Mouse (Mus musculus) midbrain, embryonic 15.5 days (tissue): Measurements from ENCODE around the gene 1700016D06Rik. TPM values are rescaled to one million over a fixed set of nuclear protein-coding genes. Genes with fewer than 3 reads are reported as not detected.

Source experiments
- ATAC-seq: fragments of 200-750 bp; cut with Nextera tagmentation; replicated peaks from 2 replicates; pipeline ENCODE4 v1.8.0; 2017; ENCODE audit warnings: moderate TSS enrichment
- H3K27ac ChIP-seq: fragments of 300-500 bp; sonication (generic); 2 replicates; pipeline ENCODE4 v1.5.1; 2015; ENCODE audit warnings: mild to moderate bottlenecking, inconsistent platforms
- H3K27me3 ChIP-seq: fragments of 300-500 bp; sonication (generic); replicated peaks from 2 replicates; pipeline ENCODE4 v1.6.1; 2015; ENCODE audit warnings: inconsistent platforms
- H3K36me3 ChIP-seq: fragments of 300-500 bp; sonication (generic); replicated peaks from 2 replicates; pipeline ENCODE4 v1.6.1; 2015; ENCODE audit warnings: inconsistent platforms
- H3K4me1 ChIP-seq: fragments of 300-500 bp; sonication (generic); 2 replicates; pipeline ENCODE4 v1.6.1; 2015; ENCODE audit warnings: inconsistent platforms
- H3K4me2 ChIP-seq: fragments of 300-500 bp; sonication (generic); 2 replicates; pipeline ENCODE4 v1.6.1; 2015; ENCODE audit warnings: inconsistent platforms, mild to moderate bottlenecking, moderate library complexity
- H3K4me3 ChIP-seq: fragments of 300-500 bp; sonication (generic); 2 replicates; pipeline ENCODE4 v1.5.1; 2015; ENCODE audit warnings: mild to moderate bottlenecking, inconsistent platforms
- H3K9ac ChIP-seq: fragments of 300-500 bp; sonication (generic); 2 replicates; pipeline ENCODE4 v1.6.1; 2015; ENCODE audit warnings: mild to moderate bottlenecking, inconsistent platforms
- H3K9me3 ChIP-seq: fragments of 300-500 bp; sonication (generic); 2 replicates; pipeline ENCODE4 v1.6.1; 2016; ENCODE audit warnings: inconsistent platforms
- WGBS: fragments of 180-500 bp; shearing (Covaris S2); methylation state at CpG from one replicate; pipeline ENCODE4 v1.1.7; 2015; ENCODE audit warnings: mixed read lengths; 5-methylcytosine and 5-hydroxymethylcytosine counted together
- polyA plus RNA-seq: library from polyadenylated mRNA; unstranded; fragments of >200 nt; fragmentation: Nextera tagmentation; extraction: Ambion mirVana; gene quantifications from 2 replicates; pipeline ENCODE4 v1.2.1, GENCODE M21; 2015

The 1700016D06Rik gene
- polyA plus RNA-seq, 1 experiment from 2014 or later: not detected

DNA sequence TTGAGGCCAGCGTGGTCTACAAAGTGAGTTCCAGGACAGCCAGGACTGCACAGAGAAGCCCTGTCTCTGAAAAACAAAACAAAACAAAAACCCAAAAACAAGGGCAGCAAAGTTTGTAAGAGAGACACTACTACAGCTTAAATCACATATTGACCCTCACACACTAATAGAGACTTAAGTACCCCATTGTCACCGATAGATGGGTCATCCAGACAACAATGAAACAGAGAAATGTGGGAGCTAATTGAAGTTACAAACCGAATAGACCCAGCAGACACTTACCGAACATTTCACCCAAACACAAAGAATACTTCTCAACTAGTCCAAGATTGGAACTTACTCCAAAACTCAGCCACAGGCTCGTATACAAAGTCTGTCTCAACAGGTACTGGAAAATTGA lies 50.8 kb downstream of the 1700016D06Rik start:
- Histone ChIP-seq H3K4me2 (no peak overlapping the region), H3K36me3 (no peaks in the 10 kb centered on the region), H3K27me3 (no peaks in the 10 kb centered on the region), H3K4me3 (no peak overlapping the region), H3K27ac (no peak overlapping the region), H3K9me3 (no peaks in the 10 kb centered on the region), H3K4me1 (no peaks in the 10 kb centered on the region), H3K9ac (no peak overlapping the region)
- WGBS: 87% methylated on average over 5 of the region's 5 CpGs
- ATAC-seq: no peak

GRCm38 (mm10) chr8:11643123-11643522 lies 57.7 kb downstream of the 1700016D06Rik start:
- Histone ChIP-seq H3K4me2 (no peak overlapping the region), H3K9me3 (no peaks in the 10 kb centered on the region), H3K9ac (no peak overlapping the region), H3K4me3 (no peak overlapping the region), H3K36me3 (peaks cover 6% of the 10 kb centered on the region; the same call in 1 of the 2 replicates), H3K27me3 (no peaks in the 10 kb centered on the region), H3K4me1 (no peaks in the 10 kb centered on the region), H3K27ac (no peak overlapping the region)
- ATAC-seq: no peak
- WGBS: 79% methylated on average over 2 of the region's 2 CpGs

DNA sequence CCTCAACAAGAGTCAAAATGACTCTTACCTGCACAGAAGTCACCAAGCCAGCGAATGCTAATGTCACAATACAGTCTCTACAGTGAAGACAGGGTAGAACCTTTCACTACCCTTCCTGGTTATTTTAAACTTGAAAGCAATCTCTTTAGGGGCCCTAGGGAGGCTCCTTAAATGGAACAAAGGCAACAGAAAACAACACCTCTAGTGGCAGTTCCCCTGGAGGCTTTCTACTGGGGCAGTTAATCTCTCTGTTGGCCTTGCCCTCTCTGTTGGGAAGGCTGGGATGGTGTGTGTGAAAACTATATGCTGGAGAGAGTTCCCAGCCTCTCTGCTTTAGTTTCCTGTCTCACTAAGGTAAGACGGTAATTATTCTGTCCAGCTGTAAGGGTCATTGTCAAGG lies 60.3 kb downstream of the 1700016D06Rik start:
- Histone ChIP-seq H3K27ac (no peak overlapping the region), H3K4me1 (peaks cover 8% of the 10 kb centered on the region), H3K4me2 (no peak overlapping the region), H3K9ac (no peak overlapping the region), H3K36me3 (peaks cover 6% of the 10 kb centered on the region; the same call in 1 of the 2 replicates), H3K9me3 (no peaks in the 10 kb centered on the region), H3K4me3 (no peak overlapping the region), H3K27me3 (no peaks in the 10 kb centered on the region)
- no peak for ATAC-seq
- 57% methylated on average over 2 of the region's 2 CpGs for WGBS

DNA sequence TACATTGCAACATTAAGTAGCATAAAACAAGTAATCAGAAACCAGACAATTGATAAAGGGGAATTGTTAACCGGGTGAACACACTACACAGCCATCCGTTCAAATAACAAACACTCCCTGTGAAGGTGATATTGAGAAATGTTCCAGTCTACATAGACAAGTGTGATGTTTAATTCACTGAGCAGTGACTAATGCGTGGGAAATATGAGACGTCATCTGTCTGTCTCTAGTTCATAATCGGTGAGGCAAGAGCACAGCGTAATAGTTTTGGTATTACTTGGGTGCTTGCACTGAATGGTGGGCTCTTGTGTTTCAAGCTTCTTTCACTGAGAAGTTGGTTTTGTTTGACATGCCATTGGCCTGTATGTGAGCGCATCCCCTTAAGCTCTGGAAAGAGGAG lies 63.3 kb downstream of the 1700016D06Rik start:
- H3K4me3 ChIP-seq: no peak overlapping the region
- H3K27ac ChIP-seq: no peak overlapping the region
- no peaks in the 10 kb centered on the region for H3K27me3 ChIP-seq
- H3K4me2 ChIP-seq: no peak overlapping the region
- 97% methylated on average over 7 of the region's 7 CpGs for WGBS
- no peak overlapping the region for H3K9ac ChIP-seq
- no peaks in the 10 kb centered on the region for H3K9me3 ChIP-seq
- peaks cover 6% of the 10 kb centered on the region; the same call in 1 of the 2 replicates for H3K36me3 ChIP-seq
- H3K4me1 ChIP-seq: peaks cover 25% of the 10 kb centered on the region
- no peak for ATAC-seq

GRCm38 (mm10) chr8:11636324-11637057 lies 64.4 kb downstream of the 1700016D06Rik start:
- Histone ChIP-seq H3K36me3 (peaks cover 6% of the 10 kb centered on the region; the same call in 1 of the 2 replicates), H3K4me2 (peak overlapping the region; percentile 82), H3K27ac (peak overlapping the region; percentile 98), H3K4me1 (peaks cover 28% of the 10 kb centered on the region), H3K9me3 (no peaks in the 10 kb centered on the region), H3K27me3 (no peaks in the 10 kb centered on the region), H3K9ac (peak overlapping the region; percentile 92), H3K4me3 (peak overlapping the region; percentile 89)
- peak; percentile 30 for ATAC-seq
- WGBS: 3% methylated on average over 30 of the region's 30 CpGs

GRCm38 (mm10) chr8:11635611-11636081 lies 65.2 kb downstream of the 1700016D06Rik start, which contains the start of gene Ankrd10:
Gene Ankrd10 (minus strand): TSS chr8:11635757.
- peaks cover 29% of the 10 kb centered on the region for H3K4me1 ChIP-seq
- 0% methylated on average over 40 of the region's 40 CpGs for WGBS

DNA sequence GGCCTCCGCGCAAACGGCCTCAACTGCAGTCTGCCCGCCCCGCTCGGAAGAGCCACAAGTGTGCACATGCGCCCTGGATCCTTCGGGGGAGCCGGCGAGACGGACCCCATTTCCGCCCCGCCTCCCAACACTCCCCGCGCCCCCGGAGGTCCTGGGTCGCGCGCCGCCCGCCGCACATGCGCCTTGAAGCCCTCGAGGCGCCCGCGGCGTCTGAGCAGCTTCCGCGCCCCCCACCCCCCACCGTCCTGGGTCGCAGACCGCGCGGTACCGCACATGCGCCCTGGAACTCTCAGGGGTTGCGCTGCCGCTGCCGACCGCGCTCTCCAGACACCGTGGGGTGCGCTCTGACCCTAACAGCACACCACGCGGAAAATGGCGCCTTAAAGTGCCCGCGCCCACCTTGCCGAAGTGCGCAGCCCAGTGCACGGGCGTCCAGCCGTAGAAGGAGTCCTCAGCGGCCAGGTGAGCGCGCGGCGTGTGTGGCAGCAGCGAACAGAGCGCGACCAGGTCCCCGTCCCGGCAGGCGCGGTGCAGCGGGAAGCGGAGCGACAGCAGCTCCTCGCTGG lies 65.8 kb downstream of the 1700016D06Rik start:
- peak overlapping the region; percentile 92 for H3K9ac ChIP-seq
- H3K36me3 ChIP-seq: 0 out of 2 replicates have a peak, but pooled peaks cover 8% of the 10 kb centered on the region
- H3K4me3 ChIP-seq: peak overlapping the region; percentile 89
- H3K27me3 ChIP-seq: no peaks in the 10 kb centered on the region
- under 1% methylated on average over 66 of the region's 70 CpGs for WGBS
- H3K9me3 ChIP-seq: no peaks in the 10 kb centered on the region
- peaks cover 35% of the 10 kb centered on the region for H3K4me1 ChIP-seq
- H3K4me2 ChIP-seq: peak overlapping the region; percentile 82
- peak; percentile 87 for ATAC-seq
- peak overlapping the region; percentile 98 for H3K27ac ChIP-seq

More at GRCm38 (mm10) chr8:11635611-11636081, 65.2 kb downstream of the 1700016D06Rik start, which contains the start of gene Ankrd10:
- Histone ChIP-seq H3K27me3 (no peaks in the 10 kb centered on the region), H3K9ac (peak within 1 kb of the TSS; percentile 92), H3K27ac (peak within 1 kb of the TSS; percentile 98), H3K9me3 (no peaks in the 10 kb centered on the region), H3K4me3 (peak within 1 kb of the TSS; percentile 89), H3K4me2 (peak within 1 kb of the TSS; percentile 82), H3K36me3 (0 out of 2 replicates have a peak, but pooled peaks cover 4% of the 10 kb centered on the region)
- ATAC-seq: peak; percentile 96

DNA sequence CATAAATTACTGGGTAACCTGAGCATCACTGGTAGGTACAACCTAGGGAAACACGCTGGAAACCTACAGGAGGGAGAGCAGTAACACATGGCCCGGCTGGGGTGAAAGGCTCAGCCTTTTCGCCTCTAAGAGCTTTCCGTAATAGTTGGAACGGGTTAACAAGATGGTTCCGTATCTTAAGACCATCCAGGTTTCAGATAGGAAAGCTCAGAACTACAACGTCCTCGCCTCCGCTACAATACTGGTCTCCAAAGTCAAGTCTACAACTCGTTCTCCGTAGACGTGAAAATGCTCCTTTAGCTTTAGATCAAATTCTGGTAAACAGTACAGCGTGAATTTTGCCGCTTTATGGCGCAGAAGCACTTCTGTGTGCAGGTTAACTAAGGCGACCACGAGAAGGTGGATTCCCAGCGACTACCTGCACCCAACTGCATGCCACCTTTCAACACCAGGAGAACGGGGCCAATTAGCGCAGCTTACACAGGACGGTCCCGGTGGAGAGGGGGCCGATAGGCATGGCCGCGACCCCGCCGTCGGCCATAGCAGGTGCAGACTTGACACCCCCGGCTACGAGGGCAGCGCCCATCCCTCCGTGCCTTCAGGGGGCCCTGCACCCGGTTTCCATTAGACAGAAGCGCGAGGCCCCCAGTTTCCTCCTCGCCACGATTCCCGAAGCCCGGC lies 66.4 kb downstream of the 1700016D06Rik start:
- peak overlapping the region; percentile 92 for H3K9ac ChIP-seq
- peak overlapping the region; percentile 82 for H3K4me2 ChIP-seq
- under 1% methylated on average over 36 of the region's 39 CpGs for WGBS
- H3K4me3 ChIP-seq: peak overlapping the region; percentile 89
- H3K27ac ChIP-seq: peak overlapping the region; percentile 98
- H3K36me3 ChIP-seq: 0 out of 2 replicates have a peak, but pooled peaks cover 8% of the 10 kb centered on the region
- no peaks in the 10 kb centered on the region for H3K27me3 ChIP-seq
- H3K9me3 ChIP-seq: no peaks in the 10 kb centered on the region
- H3K4me1 ChIP-seq: peaks cover 35% of the 10 kb centered on the region
- ATAC-seq: peak; percentile 27; the same call in 1 of the 2 replicates

- no peak overlapping the region for H3K9ac ChIP-seq
- no peaks in the 10 kb centered on the region for H3K27me3 ChIP-seq
Observed at GRCm38 (mm10) chr8:11633414-11633813, 67.4 kb downstream of the 1700016D06Rik start.

GRCm38 (mm10) chr8:11632406-11632805 lies 68.5 kb downstream of the 1700016D06Rik start:
- 0 out of 2 replicates have a peak, but pooled peaks cover 13% of the 10 kb centered on the region for H3K36me3 ChIP-seq
- H3K4me1 ChIP-seq: peaks cover 35% of the 10 kb centered on the region
- no peaks in the 10 kb centered on the region for H3K27me3 ChIP-seq
- no peak for ATAC-seq
- no peak overlapping the region for H3K9ac ChIP-seq
- no peaks in the 10 kb centered on the region for H3K9me3 ChIP-seq
- WGBS: 31% methylated on average over 2 of the region's 2 CpGs
- 0 out of 2 replicates have a peak overlapping the region, but pooled peaks have one; percentile 82 for H3K4me2 ChIP-seq
- H3K4me3 ChIP-seq: no peak overlapping the region
- H3K27ac ChIP-seq: no peak overlapping the region

More at GRCm38 (mm10) chr8:11633414-11633813, 67.4 kb downstream of the 1700016D06Rik start:
- Histone ChIP-seq H3K4me3 (peak overlapping the region; percentile 89), H3K36me3 (0 out of 2 replicates have a peak, but pooled peaks cover 8% of the 10 kb centered on the region), H3K4me2 (peak overlapping the region; percentile 82), H3K9me3 (no peaks in the 10 kb centered on the region), H3K27ac (no peak overlapping the region), H3K4me1 (peaks cover 35% of the 10 kb centered on the region)
- no peak for ATAC-seq
- WGBS: 68% methylated on average over 7 of the region's 7 CpGs

DNA sequence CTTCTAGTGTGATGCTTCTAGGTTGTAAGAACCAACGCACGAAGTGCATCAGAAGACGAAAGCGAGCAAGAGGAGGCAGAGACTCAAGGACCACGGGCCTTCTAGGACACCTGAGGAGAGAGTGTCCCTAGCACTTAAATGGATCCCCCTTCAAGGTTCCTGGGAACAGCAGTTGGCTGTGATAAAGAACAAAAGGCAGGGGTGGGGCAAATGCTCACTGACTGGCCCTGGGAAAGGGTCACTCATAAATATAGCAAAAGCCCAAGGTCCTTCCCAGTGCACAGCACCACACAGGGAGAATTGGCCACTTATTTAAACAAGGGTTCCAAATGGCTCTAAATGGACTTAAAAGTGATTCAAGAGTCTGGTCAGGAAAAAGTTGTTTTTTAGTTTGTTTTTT lies 71.7 kb downstream of the 1700016D06Rik start:
- H3K27me3 ChIP-seq: no peaks in the 10 kb centered on the region
- H3K9me3 ChIP-seq: no peaks in the 10 kb centered on the region
- H3K27ac ChIP-seq: no peak overlapping the region
- WGBS: 89% methylated on average over 5 of the region's 5 CpGs
- ATAC-seq: no peak
- H3K9ac ChIP-seq: no peak overlapping the region
- H3K4me3 ChIP-seq: no peak overlapping the region
- peaks cover 19% of the 10 kb centered on the region for H3K36me3 ChIP-seq
- no peak overlapping the region for H3K4me2 ChIP-seq
- H3K4me1 ChIP-seq: peaks cover 26% of the 10 kb centered on the region
